25 mouse cellular contexts compared by ENCODE assay signal in the genomic region with DNA sequence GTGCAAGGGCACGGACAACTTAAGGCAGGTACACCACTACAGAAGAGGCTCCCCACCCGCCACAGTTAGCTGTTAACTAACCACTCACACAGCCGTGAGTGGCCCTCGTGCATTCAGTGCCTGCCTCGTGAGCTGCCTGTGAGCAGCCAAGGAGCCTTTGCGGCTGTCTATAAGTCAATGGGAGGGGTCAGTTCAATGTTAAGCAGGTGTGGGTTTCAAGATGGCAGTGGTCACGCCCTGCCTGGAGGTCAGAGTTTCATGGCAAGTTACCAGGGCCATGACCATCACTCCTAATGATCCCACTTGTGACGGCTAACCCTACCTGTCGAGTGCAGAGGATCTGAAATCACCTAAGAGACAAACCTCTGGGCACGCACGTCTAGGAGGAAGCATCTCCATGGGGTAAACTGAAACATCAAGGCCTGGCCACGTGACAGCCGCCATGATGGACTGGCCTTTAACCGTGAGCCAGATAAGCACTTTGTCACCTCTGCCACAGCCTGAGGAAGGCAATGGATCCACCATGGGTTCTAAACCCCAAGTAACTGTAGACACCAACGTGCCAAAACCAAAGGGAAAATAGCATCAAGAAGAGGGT. TPM values are rescaled to one million over a fixed set of nuclear protein-coding genes. Genes with fewer than 3 reads are reported as not detected.
A peak's percentile ranks its signal among the peaks of the same experiment; 100 is the strongest.
DNase-seq lines count a peak whose midpoint lies in the region; ATAC-seq and TF ChIP-seq lines count a peak whose summit lies in the region.
"Had no signal": no experiment of that assay in that cellular context is flagged by ENCODE, and none has a peak within 500 bp of the region (broad histone marks: within the 10 kb centered on the region; RNA-seq: fewer than 3 reads in every experiment).

No protein-coding gene starts in this region.

- no peak for TF ChIP-seq CTCF in lung, postnatal 0 days (IDR thresholded peaks at IDR 0.05)
- no peak for TF ChIP-seq CTCF in lung, adult 2 months (IDR thresholded peaks at IDR 0.05; ENCODE audit: insufficient read depth, low read length)
- TF ChIP-seq CTCF in CH12.LX (conservative IDR thresholded peaks at IDR 0.05 in 1 of 2, IDR thresholded peaks at IDR 0.05 in 1 of 2; ENCODE audit: low read depth in 2 of 2, low read length in 2 of 2): no peak

- H3K27me3 ChIP-seq in hindbrain, embryonic 10.5 days (ENCODE audit: insufficient read depth, poor library complexity, severe bottlenecking): no peaks in the 10 kb centered on the region
- no peaks in the 10 kb centered on the region for H3K27me3 ChIP-seq in hindbrain, embryonic 14.5 days (ENCODE audit: control insufficient read depth, insufficient read depth, low read length)
- no peaks in the 10 kb centered on the region for H3K27me3 ChIP-seq in lung, postnatal 0 days (replicated peaks; ENCODE audit: insufficient read depth, low read length)
- H3K27me3 ChIP-seq in CH12.LX (replicated peaks): no peaks in the 10 kb centered on the region

- no peaks in the 10 kb centered on the region for H3K79me2 ChIP-seq in CH12.LX (replicated peaks; ENCODE audit: control insufficient read depth, extremely low read depth, insufficient read depth, poor library complexity, severe bottlenecking)

- H3K4me3 ChIP-seq in hindbrain, embryonic 10.5 days: no peak overlapping the region
- H3K4me3 ChIP-seq in hindbrain, embryonic 14.5 days (replicated peaks; ENCODE audit: low read length): no peak overlapping the region
- H3K4me3 ChIP-seq in lung, postnatal 0 days (ENCODE audit: low read depth, low read length): no peak overlapping the region
- H3K4me3 ChIP-seq in lung, adult 2 months (replicated peaks; ENCODE audit: extremely low read depth, low read depth, low read length): no peak overlapping the region
- no peak overlapping the region for H3K4me3 ChIP-seq in CH12.LX (replicated peaks in 1 of 3; ENCODE audit: low read depth in 2 of 3, low read length in 2 of 3, poor library complexity in 1 of 3)
- H3K4me3 ChIP-seq: limb, embryonic 10.5 days; myocyte had no signal

- WGBS in hindbrain, embryonic 10.5 days: 93% methylated on average over 15 of the region's 15 CpGs
- WGBS in hindbrain, embryonic 14.5 days: 93% methylated on average over 15 of the region's 15 CpGs
- 75% methylated on average over 15 of the region's 15 CpGs for WGBS in lung, postnatal 0 days
- WGBS in lung, adult 2 months: 88% methylated on average over 15 of the region's 15 CpGs

- no peak overlapping the region for H3K9ac ChIP-seq in hindbrain, embryonic 14.5 days
- no peak overlapping the region for H3K9ac ChIP-seq in lung, postnatal 0 days (replicated peaks; ENCODE audit: low read depth)
- H3K9ac ChIP-seq in CH12.LX (ENCODE audit: insufficient read depth, low read depth): no peak overlapping the region

- peaks cover 89% of the 10 kb centered on the region for H3K36me3 ChIP-seq in hindbrain, embryonic 10.5 days
- no peaks in the 10 kb centered on the region for H3K36me3 ChIP-seq in hindbrain, embryonic 14.5 days (replicated peaks; ENCODE audit: control insufficient read depth, insufficient read depth)
- H3K36me3 ChIP-seq in lung, postnatal 0 days (ENCODE audit: insufficient read depth, low read length): no peaks in the 10 kb centered on the region
- H3K36me3 ChIP-seq in CH12.LX (replicated peaks in 1 of 2; ENCODE audit: control insufficient read depth in 1 of 2, insufficient read depth in 1 of 2, low read length in 1 of 2): peaks cover 3 to 53% of the 10 kb centered on the region in 2 experiments

- H3K4me1 ChIP-seq in hindbrain, embryonic 10.5 days (replicated peaks): peaks cover 81% of the 10 kb centered on the region
- peaks cover 14% of the 10 kb centered on the region for H3K4me1 ChIP-seq in hindbrain, embryonic 14.5 days (replicated peaks; ENCODE audit: control insufficient read depth, insufficient read depth, low read length)
- H3K4me1 ChIP-seq in lung, postnatal 0 days (ENCODE audit: insufficient read depth, low read depth, low read length): peaks cover 7% of the 10 kb centered on the region; the same call in 1 of the 2 replicates
- peaks cover 3% of the 10 kb centered on the region; the same call in 1 of the 2 replicates for H3K4me1 ChIP-seq in lung, adult 2 months (ENCODE audit: control insufficient read depth, insufficient read depth, low read length)
- H3K4me1 ChIP-seq in CH12.LX (ENCODE audit: control insufficient read depth in 1 of 2, insufficient read depth in 2 of 2): peaks cover 15 to 43% of the 10 kb centered on the region in 2 experiments

- no peak for TF ChIP-seq RAD21 in CH12.LX (IDR thresholded peaks at IDR 0.05; ENCODE audit: low read depth, low read length)

- H3K9me3 ChIP-seq in hindbrain, embryonic 10.5 days: peaks cover 13% of the 10 kb centered on the region
- no peaks in the 10 kb centered on the region for H3K9me3 ChIP-seq in hindbrain, embryonic 14.5 days (ENCODE audit: control insufficient read depth, low read length)
- H3K9me3 ChIP-seq in lung, postnatal 0 days (ENCODE audit: low read length): no peaks in the 10 kb centered on the region
- H3K9me3 ChIP-seq in CH12.LX (replicated peaks; ENCODE audit: low read length): peaks cover 2% of the 10 kb centered on the region
- H3K9me3 ChIP-seq: G1E; limb, embryonic 10.5 days had no signal

- peak overlapping the region; percentile 92 for H3K27ac ChIP-seq in hindbrain, embryonic 10.5 days
- no peak overlapping the region for H3K27ac ChIP-seq in hindbrain, embryonic 14.5 days
- no peak overlapping the region for H3K27ac ChIP-seq in lung, postnatal 0 days (ENCODE audit: low read length)
- 0 out of 2 replicates have a peak overlapping the region, but pooled peaks have one; percentile 12 for H3K27ac ChIP-seq in CH12.LX (ENCODE audit: insufficient read depth, low read depth)

- H3K4me2 ChIP-seq in hindbrain, embryonic 14.5 days (replicated peaks): no peak overlapping the region
- H3K4me2 ChIP-seq in lung, postnatal 0 days (replicated peaks; ENCODE audit: low read depth, low read length): no peak overlapping the region
- no peak overlapping the region for H3K4me2 ChIP-seq in CH12.LX (ENCODE audit: insufficient read depth, low read depth, poor library complexity, severe bottlenecking)

- TF ChIP-seq EP300 in lung, postnatal 0 days (IDR thresholded peaks at IDR 0.05): no peak
- no peak for TF ChIP-seq EP300 in CH12.LX (IDR thresholded peaks at IDR 0.05; ENCODE audit: low read length)

- TF ChIP-seq POLR2A in lung, adult 2 months (IDR thresholded peaks at IDR 0.05; ENCODE audit: borderline replicate concordance, extremely low read depth, low read depth, low read length): no peak
- no peak for TF ChIP-seq POLR2A in CH12.LX (IDR thresholded peaks at IDR 0.05; ENCODE audit: low read depth, low read length)

- in situ Hi-C loops in CH12.LX (cut with MboI; ENCODE audit: low pct_ligation_motif_present, low pct_unique_long_range_greater_than_20kb, low sequenced_read_pairs): no loop called here

- dilution Hi-C loops in CH12.LX (cut with MboI; ENCODE audit: extremely low pct_ligation_motif_present, extremely low pct_unique_long_range_greater_than_20kb, low sequenced_read_pairs): no loop called here

- no peak for DNase-seq in hindbrain, embryonic 10.5 days (ENCODE audit: low spot score)
- DNase-seq in hindbrain, embryonic 14.5 days (ENCODE audit: low spot score): no peak
- peak; percentile 48 for DNase-seq in lung, postnatal 0 days (ENCODE audit: low spot score)
- no peak for DNase-seq in lung, adult 2 months
- DNase-seq in CH12.LX (ENCODE audit: extremely low read depth) (no peak), R1 (ENCODE audit: low read depth, low spot score) (peak; percentile 77)
- no peak for DNase-seq in embryo, embryonic 9.5 days (ENCODE audit: extremely low spot score)
- DNase-seq: adrenal gland, postnatal 25 days; cerebellum, adult 11-12 months; cerebellum, postnatal 14 days; gastrocnemius, postnatal 25 days; kidney, postnatal 25 days had no signal

- no peak for ATAC-seq in hindbrain, embryonic 14.5 days (ENCODE audit: low FRiP score)
- peak; percentile 70 for ATAC-seq in lung, postnatal 0 days

TF ChIP-seq in CH12.LX, 34 proteins besides CTCF, POLR2A, EP300 and RAD21 (continues in another document):
- TF ChIP-seq HCFC1 (IDR thresholded peaks at IDR 0.05; ENCODE audit: low read depth, low read length): no peak
- TF ChIP-seq ZC3H11A (IDR thresholded peaks at IDR 0.05; ENCODE audit: low read depth, low read length): no peak

RNA-seq across cellular contexts. Expression of gene Golm1, which starts 19.8 kb away (rescaled TPM):
- polyA plus RNA-seq in hindbrain, embryonic 10.5 days (2016; fragmentation: Nextera tagmentation; extraction: Ambion mirVana): 144 and 181 TPM in 2 replicates
- 25.3 and 29.7 TPM in 2 replicates for polyA plus RNA-seq in hindbrain, embryonic 14.5 days (2014; fragmentation: Nextera tagmentation; extraction: Ambion mirVana)
- polyA plus RNA-seq in lung, postnatal 0 days (2015; fragmentation: Nextera tagmentation; extraction: Ambion mirVana): 31.8 and 32.4 TPM in 2 replicates
- polyA plus RNA-seq in lung, adult 2 months (2012; rRNA removed): 11.2 and 15.3 TPM in 2 replicates
- total RNA-seq in CH12.LX (2012; rRNA removed): 16.4 and 17.4 TPM in 2 replicates
- total RNA-seq in CH12.LX (2014; rRNA removed): 18.9 and 21.9 TPM in 2 replicates
- polyA plus RNA-seq in CH12.LX (2012; ENCODE audit: insufficient read length, low read depth): 14.3 and 18.1 TPM in 2 replicates

RNA-seq across cellular contexts. Expression of gene 4921517D22Rik, which starts 38.1 kb away (rescaled TPM):
- not detected in 2 replicates for polyA plus RNA-seq in hindbrain, embryonic 10.5 days (2016; fragmentation: Nextera tagmentation; extraction: Ambion mirVana)
- not detected in 2 replicates for polyA plus RNA-seq in hindbrain, embryonic 14.5 days (2014; fragmentation: Nextera tagmentation; extraction: Ambion mirVana)
- not detected in 2 replicates for polyA plus RNA-seq in lung, postnatal 0 days (2015; fragmentation: Nextera tagmentation; extraction: Ambion mirVana)
- polyA plus RNA-seq in lung, adult 2 months (2012; rRNA removed): not detected in 2 replicates
- total RNA-seq in CH12.LX (2012; rRNA removed) (not detected in 2 replicates), CH12.LX (2014; rRNA removed) (not detected in 2 replicates)
- polyA plus RNA-seq in CH12.LX (2012; ENCODE audit: insufficient read length, low read depth): not detected in 2 replicates
- total RNA-seq: adrenal gland, postnatal 25 days; gastrocnemius, postnatal 25 days; hematopoietic stem cell, adult 5-6 weeks; layer of hippocampus, postnatal 10 days; left cerebral cortex, adult 8-10 months; liver, adult 2 months; megakaryocyte-erythroid progenitor cell, adult 5-6 weeks had no signal
- polyA plus RNA-seq: embryonic facial prominence, embryonic 14.5 days; G1E; heart, embryonic 16.5 days; inflammation-experienced regulatory T-cells, adult 6 months; limb, embryonic 10.5 days; liver, adult 2 months; myocyte; neural tube, embryonic 14.5 days; stomach, embryonic 14.5 days had no signal

RNA-seq across cellular contexts. Expression of gene Spata31d1a, which starts 54.3 kb away (rescaled TPM):
- polyA plus RNA-seq in hindbrain, embryonic 10.5 days (2016; fragmentation: Nextera tagmentation; extraction: Ambion mirVana): 0.05 TPM in 1 of 2 replicates, not detected in the other
- polyA plus RNA-seq in hindbrain, embryonic 14.5 days (2014; fragmentation: Nextera tagmentation; extraction: Ambion mirVana): 0.05 and 0.16 TPM in 2 replicates
- polyA plus RNA-seq in lung, postnatal 0 days (2015; fragmentation: Nextera tagmentation; extraction: Ambion mirVana): 0.14 and 0.41 TPM in 2 replicates
- not detected in 2 replicates for polyA plus RNA-seq in lung, adult 2 months (2012; rRNA removed)
- total RNA-seq in CH12.LX (2012; rRNA removed) (not detected in 2 replicates), CH12.LX (2014; rRNA removed) (not detected in 2 replicates)
- 0.19 TPM in 1 of 2 replicates, not detected in the other for polyA plus RNA-seq in CH12.LX (2012; ENCODE audit: insufficient read length, low read depth)
- total RNA-seq: adrenal gland, postnatal 25 days; gastrocnemius, postnatal 25 days; hematopoietic stem cell, adult 5-6 weeks; liver, adult 2 months had no signal
- polyA plus RNA-seq: G1E; heart, embryonic 16.5 days; inflammation-experienced regulatory T-cells, adult 6 months; limb, embryonic 10.5 days; liver, adult 2 months; myocyte had no signal

RNA-seq across cellular contexts. Expression of gene Spata31d1b, which starts 56.3 kb away (rescaled TPM):
- 0.04 TPM in 1 of 2 replicates, not detected in the other for polyA plus RNA-seq in hindbrain, embryonic 10.5 days (2016; fragmentation: Nextera tagmentation; extraction: Ambion mirVana)
- polyA plus RNA-seq in hindbrain, embryonic 14.5 days (2014; fragmentation: Nextera tagmentation; extraction: Ambion mirVana): not detected in 2 replicates
- polyA plus RNA-seq in lung, postnatal 0 days (2015; fragmentation: Nextera tagmentation; extraction: Ambion mirVana): not detected in 2 replicates
- 0.05 TPM in 1 of 2 replicates, not detected in the other for polyA plus RNA-seq in lung, adult 2 months (2012; rRNA removed)
- 0.13 and 0.30 TPM in 2 replicates for total RNA-seq in CH12.LX (2012; rRNA removed)
- 0.09 and 0.18 TPM in 2 replicates for total RNA-seq in CH12.LX (2014; rRNA removed)
- 0.05 and 0.27 TPM in 2 replicates for polyA plus RNA-seq in CH12.LX (2012; ENCODE audit: insufficient read length, low read depth)
- total RNA-seq: adrenal gland, postnatal 25 days; gastrocnemius, postnatal 25 days; hematopoietic stem cell, adult 5-6 weeks; liver, adult 2 months; megakaryocyte-erythroid progenitor cell, adult 5-6 weeks had no signal
- polyA plus RNA-seq: G1E; heart, embryonic 16.5 days; inflammation-experienced regulatory T-cells, adult 6 months; limb, embryonic 10.5 days; liver, adult 2 months; myocyte; neural tube, embryonic 14.5 days; stomach, embryonic 14.5 days had no signal

Comparison
In these comparisons a context has a peak if more than half of its experiments do, and no peak if none do; other contexts are left out.
1. DNase-seq: peak in lung, postnatal 0 days (single experiment) and R1 (single experiment); none in hindbrain, embryonic 10.5 days (single experiment), hindbrain, embryonic 14.5 days (single experiment), lung, adult 2 months (single experiment), CH12.LX (single experiment) and embryo, embryonic 9.5 days (single experiment).
2. H3K27ac ChIP-seq: peak in hindbrain, embryonic 10.5 days (single experiment) and CH12.LX (single experiment); none in hindbrain, embryonic 14.5 days (single experiment) and lung, postnatal 0 days (single experiment).